Mouse (Mus musculus): Measurements from ENCODE around the gene Mrgprb2. TPM values are rescaled to one million over a fixed set of nuclear protein-coding genes. Genes with fewer than 3 reads are reported as not detected.

Gene Mrgprb2
- not detected in 2 replicates for polyA plus RNA-seq (2016; fragmentation: Nextera tagmentation; extraction: Ambion mirVana)

DNA sequence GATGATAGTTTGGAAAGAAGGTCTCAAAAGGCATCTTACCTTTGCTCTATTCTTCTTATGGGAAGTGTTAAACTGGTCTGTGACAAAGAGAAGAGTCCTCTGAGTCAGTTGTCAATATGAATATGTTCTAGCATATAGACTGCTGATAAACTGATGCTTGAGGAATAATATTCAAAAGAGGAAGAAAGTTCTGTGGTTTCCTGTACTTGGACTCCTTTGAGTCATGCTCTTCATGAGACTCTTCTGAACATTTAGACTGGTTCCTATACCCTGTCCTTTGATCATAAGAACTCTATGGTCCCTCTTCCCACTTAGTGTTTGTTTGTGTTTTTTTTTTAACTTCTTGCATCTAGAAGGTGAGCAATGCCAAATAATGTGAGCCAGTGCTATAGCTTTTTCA is at the start of gene Mrgprb2:
Gene Mrgprb2 (minus strand): TSS at position 101 of the 400 bp plus-strand sequence.
- Histone ChIP-seq H3K4me3 (no peak within 1 kb of the TSS), H3K36me3 (replicated peaks) (no peaks in the 10 kb centered on the region)

More for the DNA sequence above, at the start of gene Mrgprb2:
- H3K4me1 ChIP-seq = no peaks in the 10 kb centered on the region
- H3K27ac ChIP-seq (replicated peaks) = no peak within 1 kb of the TSS
- DNase-seq (ENCODE audit: low spot score) = no peak
- H3K9me3 ChIP-seq = peaks cover 37% of the 10 kb centered on the region
- H3K27me3 ChIP-seq (replicated peaks; ENCODE audit: low read depth, poor library complexity, severe bottlenecking) = no peaks in the 10 kb centered on the region

Other genes with a start within 250 kb of the Mrgprb2 start
- gene Mrgprb8, start 169.6 kb downstream of the Mrgprb2 start, polyA plus RNA-seq (2016; fragmentation: Nextera tagmentation; extraction: Ambion mirVana) = not detected in 2 replicates
- not detected in 2 replicates for gene Mrgprb1, start 101.7 kb downstream of the Mrgprb2 start, polyA plus RNA-seq (2016; fragmentation: Nextera tagmentation; extraction: Ambion mirVana)
- not detected in 2 replicates for gene Mrgprx2, start 58.8 kb downstream of the Mrgprb2 start, polyA plus RNA-seq (2016; fragmentation: Nextera tagmentation; extraction: Ambion mirVana)
- gene Mrgprb3, start 85.7 kb upstream of the Mrgprb2 start, polyA plus RNA-seq (2016; fragmentation: Nextera tagmentation; extraction: Ambion mirVana) = not detected in 2 replicates
- gene Zdhhc13, start 230.9 kb upstream of the Mrgprb2 start, polyA plus RNA-seq (2016; fragmentation: Nextera tagmentation; extraction: Ambion mirVana) = 30.5 and 32.1 TPM in 2 replicates